Mouse (Mus musculus) cerebellum, postnatal 25 days (tissue): ENCODE data around the gene Hmox1.
A peak's percentile ranks its signal among the peaks of the same experiment; 100 is the strongest.

Experiments used
- DNase-seq, 2 experiments: peaks; one replicate each; pipeline ENCODE4 v3.0.0; 2021; ENCODE audit warnings: mixed read lengths in 2 of 2

Gene Hmox1

DNA sequence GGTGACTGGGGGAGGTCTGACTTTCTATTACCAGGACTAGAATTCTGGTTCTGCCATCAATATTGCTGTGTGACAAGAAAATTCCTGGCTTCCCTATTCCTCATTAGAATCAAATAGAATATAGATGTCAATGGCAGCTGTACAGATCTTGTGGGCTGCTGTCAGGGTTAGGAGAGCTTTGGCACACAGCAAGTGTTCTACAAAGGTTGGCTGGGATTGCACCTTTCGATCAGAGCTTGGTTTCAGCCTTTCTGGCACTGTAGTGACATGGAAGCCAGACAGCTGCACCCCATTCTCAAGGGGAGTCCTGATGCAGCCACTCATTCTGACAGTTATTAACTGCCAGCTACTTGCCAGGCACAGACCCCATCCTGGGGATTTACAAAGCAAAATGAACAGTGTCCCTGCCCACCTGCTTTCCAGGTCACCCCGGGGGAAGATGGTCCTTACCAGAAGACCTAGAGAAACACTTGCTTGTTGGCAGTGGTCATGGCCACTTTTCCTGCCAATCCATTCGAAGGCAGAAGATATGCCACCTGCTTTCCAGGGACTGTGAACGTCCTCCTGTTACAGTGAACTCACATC is 2.5 kb upstream of the Hmox1 start:
- DNase-seq, result no peak

GRCm38 (mm10) chr8:75102956-75103355 is 9.5 kb downstream of the Hmox1 start:
- DNase-seq, result no peak

- no peak for DNase-seq
Measured at GRCm38 (mm10) chr8:75103376-75103878, 10.0 kb downstream of the Hmox1 start.

DNA sequence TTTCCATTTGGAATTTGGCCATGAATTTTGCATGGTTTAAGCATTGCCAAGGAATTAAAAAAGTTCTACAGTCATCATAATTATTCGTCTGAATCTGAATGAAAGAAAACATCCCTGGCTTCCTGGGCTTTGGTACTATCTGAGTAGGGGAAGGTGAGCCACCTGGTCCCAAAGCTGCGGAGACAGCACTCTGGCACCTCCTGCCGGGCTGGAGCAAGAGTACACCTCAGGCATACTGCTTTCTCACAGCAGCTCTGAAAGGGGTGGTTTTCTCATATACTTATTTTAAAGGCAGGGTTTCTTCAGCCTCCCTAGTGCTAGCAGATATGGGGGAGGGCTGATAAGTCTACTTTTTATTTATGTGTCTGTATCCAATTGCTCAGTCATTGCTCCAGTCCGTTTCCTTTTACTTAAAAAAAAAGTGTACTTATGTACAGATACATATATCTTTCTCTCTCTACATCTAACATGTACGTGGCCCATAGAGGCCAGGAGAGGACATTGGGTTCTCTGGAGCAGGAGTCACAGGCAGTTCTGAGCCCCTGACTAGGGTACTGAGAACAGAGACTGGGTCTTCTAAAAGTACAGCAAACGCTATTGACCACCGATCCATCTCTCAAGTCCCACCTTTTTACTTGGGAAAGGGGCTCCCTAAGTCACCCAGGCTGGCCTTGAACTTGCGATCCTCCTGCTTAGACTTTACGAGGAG is 15.3 kb downstream of the Hmox1 start:
- peak; percentile 82 to 89 for DNase-seq

DNA sequence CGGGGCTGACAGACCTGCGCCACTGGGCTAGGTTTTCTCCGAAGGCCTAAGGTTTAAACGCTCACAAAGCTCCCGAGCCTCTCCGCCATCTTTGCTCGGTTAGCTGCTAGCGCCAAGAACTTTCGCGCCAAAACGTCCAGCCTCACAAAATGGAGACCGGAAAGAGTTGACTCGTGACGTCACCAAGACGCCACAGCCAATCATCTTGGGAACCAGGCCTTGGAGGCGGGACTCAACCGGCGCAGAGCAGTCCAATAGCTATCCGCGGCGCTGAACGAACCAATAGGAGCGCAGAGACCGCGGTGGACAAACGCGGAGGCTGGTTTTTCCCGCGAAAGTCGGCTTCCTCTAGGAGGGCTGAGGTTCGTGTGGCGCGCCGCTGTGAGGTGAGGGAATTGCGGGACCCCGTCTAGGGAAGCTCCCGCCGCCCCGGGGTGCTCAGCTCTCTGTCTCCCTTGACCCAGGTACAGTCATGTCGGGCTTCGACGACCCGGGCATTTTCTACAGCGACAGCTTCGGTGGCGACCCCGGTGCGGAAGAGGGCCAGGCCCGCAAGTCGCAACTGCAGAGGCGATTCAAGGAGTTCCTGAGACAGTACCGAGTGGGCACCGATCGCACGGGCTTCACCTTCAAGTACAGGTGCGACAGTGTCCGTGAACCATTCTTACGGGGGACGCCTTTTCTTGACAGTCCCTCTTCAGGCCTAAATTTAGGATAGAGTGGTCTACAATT is 16.0 kb downstream of the Hmox1 start, which contains the start of gene Mcm5:
TSS of gene Mcm5 (plus strand) at position 334 of the 732 bp plus-strand sequence.
- DNase-seq, result peak; percentile 99

- peak in 1 of 2 experiments; percentile 16 for DNase-seq
Measured at GRCm38 (mm10) chr8:75110093-75110492, 16.7 kb downstream of the Hmox1 start.

DNA sequence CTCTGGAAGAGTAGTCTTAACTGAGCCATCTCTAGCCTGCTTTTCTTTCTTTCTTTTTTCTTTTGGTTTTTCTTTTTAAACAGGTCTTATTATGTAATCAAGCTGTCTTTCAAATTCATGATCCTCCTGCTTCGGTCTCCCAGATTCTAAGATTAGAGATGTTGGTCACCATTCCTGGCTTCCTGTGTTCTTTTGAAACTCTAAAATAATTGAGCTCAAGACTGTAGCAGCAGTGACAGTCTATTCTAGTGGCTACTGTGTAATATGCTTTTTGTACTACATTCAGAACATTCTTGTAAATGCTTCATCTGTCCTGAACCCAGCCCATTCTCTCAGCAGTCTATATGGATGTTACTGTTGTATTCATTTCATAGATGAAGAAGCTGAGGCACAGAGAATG is 25.1 kb downstream of the Hmox1 start:
- no peak for DNase-seq

DNA sequence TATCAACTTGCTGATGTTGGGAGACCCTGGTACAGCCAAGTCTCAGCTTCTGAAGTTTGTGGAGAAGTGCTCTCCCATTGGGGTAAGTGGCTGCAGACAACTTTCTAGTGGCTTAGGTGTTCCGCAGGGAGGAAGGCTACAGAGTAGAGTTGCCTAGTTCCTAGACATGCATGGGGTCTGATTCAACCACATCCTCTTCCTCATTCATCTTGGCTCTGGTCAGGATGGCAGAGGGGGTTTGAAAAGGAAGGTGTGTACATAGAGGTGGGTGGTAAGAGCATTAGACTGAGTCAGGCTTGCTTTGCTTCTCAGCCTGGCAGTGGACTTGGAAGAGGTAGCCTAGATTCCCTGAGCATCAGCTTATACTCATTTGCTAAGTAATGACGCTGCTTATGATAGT is 25.9 kb downstream of the Hmox1 start:
- DNase-seq, result no peak

DNA sequence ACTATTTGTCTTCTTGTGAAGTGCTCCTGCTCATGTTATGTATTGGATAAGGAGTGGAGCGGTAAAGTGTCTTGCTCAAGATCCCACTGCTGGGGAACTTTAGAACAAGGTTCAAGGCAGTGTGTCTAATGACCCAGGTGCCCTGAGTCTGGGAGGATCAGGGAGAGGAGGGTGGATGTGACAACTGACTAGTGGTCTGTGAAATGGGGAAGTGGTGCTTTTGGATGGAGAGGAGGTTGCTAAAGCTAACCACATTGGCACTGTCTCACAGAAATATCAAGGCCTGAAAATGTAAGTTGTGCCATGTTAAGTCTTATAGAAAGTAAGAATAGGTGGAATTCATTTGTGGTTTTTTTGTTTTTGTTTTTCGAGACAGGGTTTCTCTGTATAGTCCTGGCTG is 26.3 kb downstream of the Hmox1 start:
- DNase-seq, result no peak

DNA sequence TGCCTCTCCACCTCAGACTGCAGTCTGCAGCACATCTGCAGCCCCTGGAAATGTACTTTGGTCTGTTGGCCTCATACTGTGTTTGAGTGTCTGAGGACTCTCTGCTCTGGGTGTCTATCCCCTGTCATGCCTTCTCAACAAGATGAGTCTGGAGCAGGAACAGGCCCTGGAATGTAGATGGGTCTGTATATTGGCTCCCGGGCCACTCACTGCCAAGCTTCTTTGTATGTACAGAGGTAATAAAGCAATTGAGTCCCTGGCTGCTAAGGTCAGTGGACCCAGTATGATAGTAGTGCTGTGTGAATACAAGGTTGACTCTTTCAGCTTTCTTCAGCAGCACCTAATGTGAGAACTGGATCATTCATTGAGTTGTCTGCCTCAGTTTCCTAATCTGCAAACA is 34.0 kb downstream of the Hmox1 start:
- DNase-seq, result no peak

DNA sequence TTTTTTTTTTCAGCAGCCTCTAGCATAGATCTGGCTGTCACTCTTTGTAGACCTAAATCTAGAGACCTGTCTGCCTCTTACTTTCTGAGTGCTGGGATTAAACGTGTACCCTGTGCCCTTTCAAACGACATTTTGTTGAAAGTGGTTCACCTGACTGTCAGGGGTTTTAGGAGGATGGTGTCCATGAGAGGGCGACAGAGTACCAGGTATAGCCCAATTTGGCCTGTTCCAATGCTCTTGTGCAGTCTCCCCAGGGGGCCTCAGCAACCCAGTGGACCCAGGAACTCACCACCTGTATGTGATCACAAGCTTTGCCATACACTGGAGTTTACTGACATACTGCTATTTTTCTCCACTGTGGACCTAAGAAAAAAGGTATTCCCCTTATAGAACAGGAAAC is 39.1 kb downstream of the Hmox1 start:
- peak; percentile 64 to 83 for DNase-seq

DNA sequence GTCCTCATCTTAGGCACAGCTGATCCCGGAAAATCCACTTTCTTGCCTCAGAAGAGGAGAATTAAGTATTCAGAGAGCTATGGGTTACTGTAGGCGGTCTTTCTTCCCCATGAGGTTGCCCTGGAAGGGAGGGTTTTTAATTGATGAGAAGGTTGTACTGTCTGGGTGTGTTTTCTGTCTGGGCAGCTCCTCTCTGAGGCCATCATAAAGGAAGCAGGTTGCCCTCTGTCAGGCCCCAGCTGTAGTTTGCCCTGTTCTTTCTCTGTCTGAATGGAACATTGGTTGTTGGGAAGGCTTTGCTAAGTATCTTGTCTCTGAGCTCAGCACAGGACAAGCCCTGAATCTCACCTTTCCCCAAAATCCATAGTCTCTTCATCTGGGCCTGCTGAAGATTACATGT is 40.0 kb downstream of the Hmox1 start:
- DNase-seq, result no peak

- peak; percentile 70 to 83 for DNase-seq
Measured at GRCm38 (mm10) chr8:75134603-75135391, 41.4 kb downstream of the Hmox1 start.

DNA sequence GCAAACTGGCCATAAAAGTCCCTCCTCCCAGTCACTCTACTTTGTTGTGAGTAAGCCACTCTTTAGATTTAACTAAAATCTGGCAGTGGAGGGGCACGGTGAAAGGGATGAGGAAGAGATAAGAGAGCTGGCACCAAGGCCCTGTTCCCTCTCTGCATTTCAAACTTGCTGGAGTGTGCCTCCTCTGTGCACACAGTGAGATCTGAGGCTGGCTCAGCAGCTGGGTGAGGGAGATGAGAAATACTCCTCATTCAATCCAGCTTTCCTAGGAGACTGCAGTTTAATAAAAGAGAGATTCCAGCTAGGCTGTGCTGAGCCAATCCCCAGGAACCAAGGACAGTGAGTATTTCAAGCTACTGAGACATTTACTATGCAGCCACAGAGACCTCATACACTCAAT is 42.3 kb downstream of the Hmox1 start:
- DNase-seq, result no peak

- DNase-seq, result no peak
Measured at GRCm38 (mm10) chr8:75136256-75136655, 42.8 kb downstream of the Hmox1 start.

GRCm38 (mm10) chr8:75137536-75137935 is 44.1 kb downstream of the Hmox1 start:
- no peak for DNase-seq
